ENCODE assay signal across 14 mouse cellular contexts in the genomic region with DNA sequence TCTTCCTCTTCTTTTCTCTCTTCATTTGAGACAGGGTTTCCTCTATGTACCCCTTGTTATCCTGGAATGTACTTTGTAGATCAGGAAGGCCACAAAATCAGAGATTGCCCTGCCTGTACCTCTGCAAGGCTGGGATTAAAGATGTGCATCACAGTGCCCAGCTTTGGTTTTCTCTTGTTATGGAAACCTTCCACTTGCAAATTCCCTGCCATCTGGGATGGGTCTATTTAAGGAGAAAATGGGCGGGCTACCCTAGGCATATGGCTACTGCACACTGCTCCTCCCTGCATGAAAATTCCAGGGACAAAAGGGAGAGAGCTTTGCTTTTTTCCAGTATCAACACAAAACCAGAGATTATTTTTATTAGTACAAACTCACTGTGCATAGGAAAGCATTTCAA.
DNase-seq lines count a peak whose midpoint lies in the region; ATAC-seq lines count a peak whose summit lies in the region.
"Had no signal": no experiment of that assay in that cellular context is flagged by ENCODE, and none has a peak within 500 bp of the region (broad histone marks: within the 10 kb centered on the region; RNA-seq: fewer than 3 reads in every experiment).

No protein-coding gene starts in this region.

- ATAC-seq in frontal cortex, adult (ENCODE audit: low TSS enrichment): peak; percentile 89
- ATAC-seq in midbrain, embryonic 13.5 days: no peak
- ATAC-seq in hindbrain, embryonic 16.5 days: no peak

- peaks cover 8% of the 10 kb centered on the region for H3K4me1 ChIP-seq in midbrain, embryonic 13.5 days (replicated peaks)
- peaks cover 6% of the 10 kb centered on the region for H3K4me1 ChIP-seq in hindbrain, embryonic 16.5 days (ENCODE audit: control insufficient read depth, insufficient read depth, low read depth, low read length)
- H3K4me1 ChIP-seq: liver, embryonic 15.5 days had no signal

- H3K4me2 ChIP-seq in midbrain, embryonic 13.5 days (replicated peaks): no peak overlapping the region
- no peak overlapping the region for H3K4me2 ChIP-seq in hindbrain, embryonic 16.5 days (ENCODE audit: low read length)
- H3K4me2 ChIP-seq: heart, embryonic 15.5 days; hindbrain, embryonic 13.5 days; liver, embryonic 15.5 days had no signal

- DNase-seq in frontal cortex, postnatal 25 days (ENCODE audit: low spot score in 2 of 2): no peak
- peak; percentile 97 for DNase-seq in brain, adult 2 months (ENCODE audit: low read depth, low spot score)
- peak; percentile 53 to 75 for DNase-seq in cerebellum, postnatal 14 days
- DNase-seq in left cerebral cortex, postnatal 4 days: peak; percentile 2
- no peak for DNase-seq in kidney, postnatal 36 days
- DNase-seq: kidney, adult 2 months; midbrain, embryonic 14.5 days; thymus, postnatal 14 days had no signal

- 80% methylated on average over 1 of the region's 1 CpGs for WGBS in midbrain, embryonic 13.5 days
- 79% methylated on average over 1 of the region's 1 CpGs for WGBS in hindbrain, embryonic 16.5 days

- H3K4me3 ChIP-seq in midbrain, embryonic 13.5 days (replicated peaks): no peak overlapping the region
- no peak overlapping the region for H3K4me3 ChIP-seq in hindbrain, embryonic 16.5 days (ENCODE audit: low read length)
- H3K4me3 ChIP-seq: heart, embryonic 15.5 days; hindbrain, embryonic 13.5 days; liver, embryonic 15.5 days had no signal

- H3K9ac ChIP-seq in midbrain, embryonic 13.5 days (replicated peaks): no peak overlapping the region
- no peak overlapping the region for H3K9ac ChIP-seq in hindbrain, embryonic 16.5 days (ENCODE audit: low read depth, low read length)
- H3K9ac ChIP-seq: heart, embryonic 15.5 days; hindbrain, embryonic 13.5 days; liver, embryonic 15.5 days had no signal

- no peaks in the 10 kb centered on the region for H3K9me3 ChIP-seq in midbrain, embryonic 13.5 days
- H3K9me3 ChIP-seq in hindbrain, embryonic 16.5 days (ENCODE audit: control insufficient read depth, low read length): no peaks in the 10 kb centered on the region
- H3K9me3 ChIP-seq: heart, embryonic 15.5 days; hindbrain, embryonic 13.5 days; liver, embryonic 15.5 days had no signal

- intact Hi-C loops in left cerebral cortex, postnatal 4 days (cut with DNase I): no loop called here

- no peaks in the 10 kb centered on the region for H3K27me3 ChIP-seq in midbrain, embryonic 13.5 days
- no peaks in the 10 kb centered on the region for H3K27me3 ChIP-seq in hindbrain, embryonic 16.5 days (replicated peaks; ENCODE audit: control insufficient read depth, insufficient read depth, low read length)
- H3K27me3 ChIP-seq: heart, embryonic 15.5 days; hindbrain, embryonic 13.5 days; liver, embryonic 15.5 days had no signal

- H3K36me3 ChIP-seq in midbrain, embryonic 13.5 days: no peaks in the 10 kb centered on the region
- no peaks in the 10 kb centered on the region for H3K36me3 ChIP-seq in hindbrain, embryonic 16.5 days (ENCODE audit: control insufficient read depth, insufficient read depth, low read length)
- H3K36me3 ChIP-seq: heart, embryonic 15.5 days; hindbrain, embryonic 13.5 days; liver, embryonic 15.5 days had no signal

- no peak overlapping the region for H3K27ac ChIP-seq in midbrain, embryonic 13.5 days
- no peak overlapping the region for H3K27ac ChIP-seq in hindbrain, embryonic 16.5 days (ENCODE audit: low read depth, low read length)
- H3K27ac ChIP-seq: heart, embryonic 15.5 days; hindbrain, embryonic 13.5 days; liver, embryonic 15.5 days had no signal

Comparison
In these comparisons a context has a peak if more than half of its experiments do, and no peak if none do; other contexts are left out.
1. DNase-seq: peak in brain, adult 2 months (single experiment), cerebellum, postnatal 14 days (2 of 2) and left cerebral cortex, postnatal 4 days (single experiment); none in frontal cortex, postnatal 25 days (0 of 2) and kidney, postnatal 36 days (0 of 2).